Mouse (Mus musculus): ENCODE measurements around the gene Oasl1. TPM values are rescaled to one million over a fixed set of nuclear protein-coding genes. Genes with fewer than 3 reads are reported as not detected.
"Not testable (repeated sequence)": the region's sequence is repeated elsewhere in the genome, so short reads cannot be mapped to it uniquely, and the experiment has no call there.

The Oasl1 gene
- total RNA-seq, 2 experiments from 2014 or later: 1.0 to 1.2 TPM

- DNase-seq (ENCODE audit: low spot score in 2 of 2): no peak
Observed at GRCm38 (mm10) chr5:114926153-114926684, 3.2 kb downstream of the Oasl1 start.

GRCm38 (mm10) chr5:114926753-114927152, 3.7 kb downstream of the Oasl1 start:
- DNase-seq (ENCODE audit: low spot score in 2 of 2): no peak

GRCm38 (mm10) chr5:114931626-114932025, 8.6 kb downstream of the Oasl1 start:
- no peak for DNase-seq (ENCODE audit: low spot score in 2 of 2)

GRCm38 (mm10) chr5:114933206-114933605, 10.2 kb downstream of the Oasl1 start:
- DNase-seq (ENCODE audit: low spot score in 2 of 2): no peak

- no peak for DNase-seq (ENCODE audit: low spot score in 2 of 2)
Observed at GRCm38 (mm10) chr5:114935838-114936237, 12.8 kb downstream of the Oasl1 start.

- DNase-seq (ENCODE audit: low spot score in 2 of 2): not testable (repeated sequence)
Observed at GRCm38 (mm10) chr5:114941138-114941537, 18.1 kb downstream of the Oasl1 start.

- peak; percentile 43 to 69 for DNase-seq (ENCODE audit: low spot score in 2 of 2)
Observed at GRCm38 (mm10) chr5:114942074-114942765, 19.2 kb downstream of the Oasl1 start, which contains the start of gene 2210016L21Rik. Gene 2210016L21Rik, plus strand, starts transcription at chr5:114942158.

GRCm38 (mm10) chr5:114942766-114943130, 19.7 kb downstream of the Oasl1 start:
- no peak for DNase-seq (ENCODE audit: low spot score in 2 of 2)

- no peak for DNase-seq (ENCODE audit: low spot score in 2 of 2)
Observed at GRCm38 (mm10) chr5:114945072-114945471, 22.0 kb downstream of the Oasl1 start.

- DNase-seq (ENCODE audit: low spot score in 2 of 2): no peak
Observed at GRCm38 (mm10) chr5:114948891-114949290, 25.9 kb downstream of the Oasl1 start.

GRCm38 (mm10) chr5:114949316-114949715, 26.3 kb downstream of the Oasl1 start:
- DNase-seq (ENCODE audit: low spot score in 2 of 2): no peak

- DNase-seq (ENCODE audit: low spot score in 2 of 2): no peak
Observed at GRCm38 (mm10) chr5:114949812-114950211, 26.8 kb downstream of the Oasl1 start.

- no peak for DNase-seq (ENCODE audit: low spot score in 2 of 2)
Observed at GRCm38 (mm10) chr5:114950669-114951068, 27.6 kb downstream of the Oasl1 start.

- no peak for DNase-seq (ENCODE audit: low spot score in 2 of 2)
Observed at GRCm38 (mm10) chr5:114951279-114951880, 28.3 kb downstream of the Oasl1 start.

GRCm38 (mm10) chr5:114953326-114953725, 30.3 kb downstream of the Oasl1 start:
- no peak for DNase-seq (ENCODE audit: low spot score in 2 of 2)

- DNase-seq (ENCODE audit: low spot score in 2 of 2): no peak
Observed at GRCm38 (mm10) chr5:114958069-114958468, 35.0 kb downstream of the Oasl1 start.

- DNase-seq (ENCODE audit: low spot score in 2 of 2): no peak
Observed at GRCm38 (mm10) chr5:114961590-114962360, 38.7 kb downstream of the Oasl1 start.

- no peak for DNase-seq (ENCODE audit: low spot score in 2 of 2)
Observed at GRCm38 (mm10) chr5:114964315-114964966, 41.4 kb downstream of the Oasl1 start.

GRCm38 (mm10) chr5:114964967-114965898, 42.2 kb downstream of the Oasl1 start:
- no peak for DNase-seq (ENCODE audit: low spot score in 2 of 2)
